Mouse (Mus musculus) megakaryocyte, embryonic 14.5 days (primary cell): Measurements from ENCODE around the gene Tmem179b.

Experiments
- FLI1 ChIP-seq: IDR thresholded peaks from 2 replicates; pipeline ENCODE4 v1.6.1; 2012; ENCODE audit warnings: low read length, inconsistent platforms, mixed read lengths
- GATA1 ChIP-seq: IDR thresholded peaks from 3 replicates; pipeline ENCODE4 v1.6.1; 2012; ENCODE audit warnings: mixed read lengths, low read length, inconsistent platforms, borderline replicate concordance

- no peak for TF ChIP-seq GATA1
- no peak for TF ChIP-seq FLI1
Observed at GRCm38 (mm10) chr19:8788521-8788920, 14.3 kb upstream of the Tmem179b start.
